Mouse (Mus musculus) brain, embryonic 18.5 days (tissue): ENCODE results near the gene Upf3b.
"Not testable (repeated sequence)": the region's sequence is repeated elsewhere in the genome, so short reads cannot be mapped to it uniquely, and the experiment has no call there.

Source experiments
- DNase-seq: peaks from one replicate; pipeline ENCODE4 v3.0.0-alpha.2; 2012; ENCODE audit warnings: low read depth, low spot score

The Upf3b gene

DNA sequence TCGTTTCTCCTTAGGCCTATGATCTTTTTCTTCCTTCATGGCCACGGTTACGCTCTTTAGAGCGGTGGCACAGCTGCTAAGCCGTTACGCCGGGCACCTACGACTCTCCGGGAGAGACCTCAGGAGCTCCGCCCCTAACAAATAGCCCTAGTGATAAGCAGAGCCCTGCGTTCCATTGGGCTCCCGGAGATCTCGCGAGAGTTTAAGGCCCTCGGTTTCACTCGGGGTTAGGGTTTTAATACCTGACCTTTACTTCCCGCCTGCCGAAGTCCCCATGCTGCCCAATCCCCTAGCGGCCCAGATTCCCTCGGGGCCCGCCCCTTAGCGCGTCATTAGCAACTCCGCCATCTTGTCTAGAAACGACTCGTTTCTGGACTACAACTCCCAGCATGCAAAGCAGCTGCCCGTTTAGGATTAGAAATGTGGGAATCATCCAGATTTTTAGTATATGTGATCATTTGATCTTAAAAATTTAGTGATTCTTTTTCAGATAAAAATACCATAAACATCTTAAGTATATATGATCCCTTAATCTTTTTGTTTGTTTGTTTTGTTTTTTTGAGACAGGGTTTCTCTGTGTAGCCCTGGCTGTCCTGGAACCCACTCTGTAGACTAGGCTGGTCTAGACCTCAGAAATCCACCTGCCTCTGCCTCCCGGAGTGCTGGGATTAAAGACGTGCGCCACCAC lies at the start of gene Upf3b:
Upf3b (minus strand) TSS at position 130 of the 688 bp plus-strand sequence.
- peak; percentile 89 for DNase-seq

DNA sequence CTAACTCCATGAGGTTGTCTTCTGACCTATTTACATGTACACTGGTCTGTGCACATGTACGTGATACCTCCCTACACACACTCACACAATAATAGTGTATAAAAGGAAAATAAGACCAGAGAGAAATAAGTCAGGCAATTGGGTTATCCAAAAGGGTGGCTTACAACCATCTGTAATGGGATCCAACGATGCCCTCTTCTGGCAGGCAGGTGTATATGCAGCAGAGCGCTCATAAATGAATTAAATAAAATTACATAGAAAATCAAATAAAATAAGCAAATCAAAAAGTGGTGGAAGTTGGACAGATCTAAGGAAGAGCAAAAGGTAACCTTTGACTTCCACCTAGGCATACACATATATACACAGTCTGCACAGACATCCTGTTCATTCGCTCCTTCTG lies 47.7 kb upstream of the Upf3b start:
- DNase-seq = no peak

DNA sequence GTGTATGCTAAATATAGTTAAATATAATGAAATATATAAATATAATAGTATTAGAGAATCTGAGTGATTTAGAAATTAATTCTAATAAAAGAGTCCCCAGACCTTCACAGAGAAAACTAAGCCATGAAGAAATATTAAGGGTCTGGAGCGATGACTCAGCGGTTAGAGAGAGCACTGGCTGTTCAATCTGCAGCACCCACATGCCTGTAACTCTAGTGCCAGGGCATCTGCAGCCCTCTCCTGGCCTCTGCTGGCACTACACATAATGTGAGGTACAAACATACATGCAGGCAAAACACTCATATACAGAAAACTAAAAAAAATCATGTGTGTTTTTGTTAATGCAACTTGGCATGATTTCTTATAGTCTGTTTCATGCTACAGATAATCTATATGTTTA lies 34.8 kb upstream of the Upf3b start:
- no peak for DNase-seq

DNA sequence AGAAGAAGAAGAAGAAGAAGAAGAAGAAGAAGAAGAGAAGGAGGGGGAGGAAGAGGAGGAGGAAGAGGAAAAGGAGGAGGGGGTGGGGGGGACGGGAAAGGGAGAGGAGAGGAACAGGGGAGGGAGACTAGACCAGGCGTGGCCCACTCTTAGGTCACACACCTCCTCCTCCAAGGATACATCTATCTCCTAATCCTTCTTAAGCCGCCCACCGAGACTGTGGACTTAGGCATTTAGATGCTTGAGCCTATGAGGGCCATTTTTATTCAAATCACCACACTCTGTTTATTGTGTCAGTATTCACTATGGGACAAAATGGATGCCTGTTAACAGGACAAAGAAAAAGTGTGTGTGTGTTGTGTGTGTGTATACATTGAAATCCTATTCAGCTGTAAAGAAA lies 34.4 kb upstream of the Upf3b start:
- not testable (repeated sequence) for DNase-seq

DNA sequence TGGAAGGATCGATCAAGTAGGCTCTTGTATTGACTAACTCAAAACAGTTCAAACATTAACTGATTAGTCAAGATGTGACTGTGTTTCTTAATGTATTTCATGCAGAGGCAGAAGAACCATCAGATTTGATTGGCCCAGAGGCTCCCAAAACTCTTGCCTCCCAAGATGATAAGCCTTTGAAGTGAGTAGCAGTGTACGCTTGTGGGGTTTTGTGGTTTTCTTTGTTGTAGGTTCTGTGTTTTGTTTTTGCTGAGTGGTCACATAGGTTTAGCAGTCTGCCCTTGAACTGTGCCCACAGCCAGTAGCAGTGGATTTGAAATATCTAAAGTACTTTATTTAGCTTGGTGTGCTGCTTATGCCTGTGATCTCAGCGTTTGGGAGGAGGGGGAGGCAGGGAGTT lies 31.6 kb upstream of the Upf3b start:
- no peak for DNase-seq

DNA sequence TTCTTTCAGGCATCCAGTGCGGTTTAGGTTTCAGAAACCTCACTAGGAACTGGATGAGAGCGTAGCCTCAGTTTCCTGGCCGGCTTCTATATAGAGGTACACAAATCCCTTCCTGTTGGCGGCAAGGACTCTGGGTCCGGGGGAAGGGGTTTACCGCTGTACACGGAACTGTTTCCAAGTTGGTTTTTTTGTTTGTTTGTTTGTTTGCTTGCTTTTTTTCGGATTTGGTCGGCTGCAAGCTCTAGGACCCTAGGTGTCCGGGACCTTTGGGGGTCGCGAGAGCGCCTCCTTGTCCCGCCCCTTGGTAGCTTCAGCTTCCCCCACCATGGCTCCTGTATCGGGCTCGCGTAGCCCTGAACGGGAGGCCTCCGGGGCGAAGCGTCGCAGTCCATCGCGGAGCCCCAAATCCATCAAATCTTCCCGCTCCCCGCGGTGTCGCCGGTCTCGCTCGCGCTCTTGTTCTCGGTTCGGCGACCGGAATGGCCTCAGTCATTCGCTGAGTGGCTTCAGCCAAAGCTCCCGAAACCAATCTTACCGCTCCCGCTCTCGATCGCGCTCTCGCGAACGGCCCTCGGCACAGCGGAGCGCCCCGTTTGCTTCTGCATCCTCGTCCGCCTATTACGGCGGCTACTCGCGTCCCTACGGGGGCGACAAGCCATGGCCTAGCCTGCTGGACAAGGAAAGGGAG lies 16.7 kb upstream of the Upf3b start, which contains the start of gene Nkap:
Nkap (plus strand) TSS at position 125 of the 688 bp plus-strand sequence.
- DNase-seq = peak; percentile 54

DNA sequence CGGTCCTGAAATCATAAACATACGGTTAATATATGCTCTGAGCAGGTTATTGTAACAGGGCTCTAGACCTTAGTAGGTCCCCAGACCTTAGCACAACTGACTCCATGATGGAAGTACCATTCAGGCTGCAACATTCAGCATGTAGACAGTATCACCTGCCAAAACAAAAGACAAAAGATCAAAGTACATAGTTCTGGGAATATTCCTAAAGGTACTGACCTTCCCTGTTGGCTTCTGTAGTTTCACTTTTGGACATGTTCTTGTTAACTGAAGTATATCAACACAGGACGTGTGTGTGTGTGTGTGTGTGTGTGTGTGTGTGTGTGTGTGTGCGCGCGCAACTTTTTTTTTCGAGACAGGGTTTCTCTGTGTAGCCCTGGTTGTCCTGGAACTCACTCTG lies 15.4 kb upstream of the Upf3b start:
- no peak for DNase-seq

DNA sequence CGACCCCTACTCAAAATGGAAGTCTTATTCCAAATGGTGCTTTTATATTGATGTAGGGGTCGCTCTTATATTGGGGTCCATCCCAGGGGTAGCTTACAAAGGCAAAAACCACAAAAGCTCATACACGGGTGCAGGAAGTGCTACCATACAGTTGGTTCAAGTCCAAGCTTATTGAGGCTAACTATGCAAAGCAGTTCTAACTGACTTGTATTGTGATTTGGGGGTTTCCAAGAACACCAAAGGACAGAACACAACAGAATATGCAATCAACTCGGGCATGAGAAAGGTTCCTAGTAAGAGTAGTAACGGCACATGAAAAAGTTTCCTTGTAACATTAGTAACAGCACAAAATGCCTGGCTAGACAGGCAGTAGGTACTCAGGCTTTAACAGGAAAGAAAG lies 10.1 kb upstream of the Upf3b start:
- no peak for DNase-seq

DNA sequence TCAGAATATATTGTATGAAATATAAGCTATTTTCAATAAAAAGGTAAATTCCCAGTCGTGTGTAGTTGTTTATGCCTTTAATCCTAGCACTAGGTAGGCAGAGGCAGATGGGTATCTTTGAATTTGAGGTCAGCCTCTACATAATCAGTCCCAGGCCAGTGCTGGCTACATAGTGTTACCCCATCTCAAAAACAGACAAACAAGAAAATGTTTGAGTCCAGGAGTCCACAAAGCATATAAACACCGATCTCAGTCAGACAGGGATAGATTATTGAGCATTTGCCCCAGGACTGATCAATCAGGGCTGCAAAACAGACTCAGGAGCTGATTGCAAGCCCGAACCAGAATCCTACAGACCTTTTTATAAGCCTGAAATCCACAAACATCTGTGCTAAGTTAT lies 9.5 kb upstream of the Upf3b start:
- DNase-seq = no peak

DNA sequence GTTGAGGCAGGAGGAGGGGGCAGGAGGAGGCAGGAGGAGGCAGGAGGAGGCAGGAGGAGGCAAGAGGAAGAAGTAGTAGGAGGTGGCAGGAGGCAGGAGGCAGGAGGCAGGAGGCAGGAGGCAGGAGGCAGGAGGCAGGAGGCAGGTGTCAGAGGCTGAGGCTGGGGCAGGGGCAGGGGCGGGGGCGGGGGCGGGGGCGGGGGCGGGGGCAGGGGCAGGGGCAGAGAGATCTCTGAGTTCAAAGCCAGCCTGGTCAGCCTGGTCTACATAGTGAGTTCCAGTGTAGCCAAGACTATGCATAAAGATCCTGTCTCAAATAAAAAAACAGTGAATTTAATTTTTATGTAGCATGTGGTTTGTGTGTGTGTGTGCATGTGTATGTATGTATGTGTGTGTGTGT lies 7.0 kb upstream of the Upf3b start:
- no peak for DNase-seq

DNA sequence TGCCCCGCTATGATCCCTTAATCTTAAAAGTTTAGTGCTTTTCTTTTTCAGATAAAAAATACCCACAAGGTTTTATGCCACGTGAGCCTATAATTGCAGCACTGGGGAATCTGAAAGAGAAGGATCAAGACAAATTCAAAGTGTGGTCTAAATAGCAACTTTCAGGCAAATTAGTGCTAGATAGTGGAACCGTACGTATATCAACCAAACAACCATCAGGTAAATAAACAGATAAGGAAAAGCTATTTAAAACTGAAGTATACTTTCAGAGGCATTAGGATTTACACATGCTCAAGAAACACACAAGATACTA lies 715 bp upstream of the Upf3b start:
- DNase-seq = no peak

DNA sequence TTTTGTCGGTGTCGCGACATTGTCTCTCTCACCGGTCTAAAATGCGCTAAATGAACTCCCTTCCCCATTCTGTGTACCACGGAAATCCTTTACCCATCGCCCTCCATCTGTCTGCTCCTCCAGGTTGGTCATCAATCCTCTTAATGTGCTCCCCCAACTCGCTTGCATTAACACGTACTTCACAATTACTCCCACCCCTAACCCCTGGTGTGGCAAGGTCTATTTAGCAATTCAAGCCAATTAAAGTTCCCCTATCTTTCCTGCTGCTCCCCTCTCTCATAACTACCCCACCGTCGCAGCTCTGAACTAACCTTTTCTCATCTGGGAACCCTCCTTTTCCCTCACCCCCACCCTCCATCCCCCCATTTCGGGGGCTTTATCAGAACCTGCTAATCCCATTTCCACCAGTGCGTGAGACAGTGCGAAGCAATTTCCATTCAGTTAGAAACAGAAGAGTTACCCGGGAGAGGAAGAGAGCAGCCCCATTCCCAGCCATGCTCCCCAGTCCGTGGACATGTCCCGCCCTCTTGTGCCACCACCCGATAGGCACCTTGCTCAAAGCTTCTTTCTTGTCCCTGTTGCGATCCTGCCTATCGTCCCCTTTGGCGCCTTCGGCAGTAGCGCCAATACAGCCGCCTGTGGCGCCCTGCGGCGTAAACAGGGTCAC lies 463 bp downstream of the Upf3b start:
- no peak for DNase-seq

DNA sequence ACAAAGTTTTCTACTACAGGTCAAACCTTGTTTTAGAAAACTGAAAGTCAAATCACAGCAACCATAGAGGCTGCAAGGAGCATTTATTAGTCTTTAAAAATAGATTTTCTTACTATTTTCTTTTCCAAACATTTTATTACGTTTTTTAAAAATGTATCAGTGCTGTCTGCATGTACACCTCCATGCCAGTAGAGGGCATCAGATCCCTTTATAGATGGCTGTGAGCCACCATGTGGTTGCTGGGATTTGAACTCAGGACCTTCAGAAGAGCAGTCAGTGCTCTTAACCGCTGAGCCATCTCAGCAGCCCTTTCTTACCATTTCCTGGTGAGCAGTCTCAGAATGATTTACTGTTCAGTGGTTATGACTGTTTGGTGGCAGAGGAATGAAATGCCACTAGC lies 6.3 kb downstream of the Upf3b start:
- DNase-seq = no peak

DNA sequence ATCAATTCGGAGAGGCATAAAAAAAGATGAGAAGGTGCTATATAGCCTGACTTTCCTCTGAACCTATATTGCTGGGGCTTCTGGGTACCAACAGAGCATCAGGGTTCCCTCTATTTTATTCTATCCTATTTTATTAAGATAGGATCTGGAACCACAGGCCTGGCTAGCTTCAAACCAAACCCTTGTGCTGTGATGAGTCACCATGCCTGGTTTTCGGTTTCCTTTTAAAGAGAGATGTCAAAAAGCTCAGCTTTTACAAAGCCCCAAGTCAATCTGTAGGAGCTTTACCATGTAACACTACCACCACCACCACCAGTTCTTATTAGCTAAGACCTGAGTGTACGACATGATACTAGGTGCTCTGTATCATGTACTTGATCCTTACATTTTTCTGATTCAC lies 11.4 kb downstream of the Upf3b start:
- no peak for DNase-seq

DNA sequence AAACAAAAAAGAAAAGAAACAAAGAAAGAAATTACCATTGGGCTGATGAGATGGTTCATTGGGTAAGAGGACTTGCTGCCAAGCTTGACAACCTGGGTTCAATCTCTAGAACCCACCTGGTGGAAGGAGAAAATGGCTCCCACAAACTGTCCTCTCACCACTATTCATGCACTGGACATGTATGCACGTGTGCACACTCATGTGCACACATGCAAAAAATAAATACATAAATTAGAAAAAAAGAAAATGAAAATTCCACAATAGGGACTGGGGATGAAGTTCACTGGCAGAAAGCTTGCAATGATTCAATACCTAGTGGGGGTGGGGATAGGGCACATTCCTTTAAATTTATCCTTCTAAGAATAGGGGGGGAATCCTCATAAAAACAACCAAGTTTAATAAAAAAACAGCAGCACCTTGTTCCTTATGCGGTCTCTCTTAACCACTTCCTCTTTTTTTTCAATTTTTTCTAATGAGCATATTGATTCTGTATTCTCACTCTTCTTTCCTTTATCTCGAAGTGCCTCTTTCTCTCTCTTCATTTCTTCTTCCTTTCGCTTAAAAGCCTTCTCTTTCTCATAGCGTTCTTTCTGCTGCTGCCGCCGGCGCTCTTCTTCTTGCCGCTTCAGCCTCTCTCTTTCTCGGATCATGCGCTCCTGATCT lies 14.9 kb downstream of the Upf3b start:
- DNase-seq = no peak

DNA sequence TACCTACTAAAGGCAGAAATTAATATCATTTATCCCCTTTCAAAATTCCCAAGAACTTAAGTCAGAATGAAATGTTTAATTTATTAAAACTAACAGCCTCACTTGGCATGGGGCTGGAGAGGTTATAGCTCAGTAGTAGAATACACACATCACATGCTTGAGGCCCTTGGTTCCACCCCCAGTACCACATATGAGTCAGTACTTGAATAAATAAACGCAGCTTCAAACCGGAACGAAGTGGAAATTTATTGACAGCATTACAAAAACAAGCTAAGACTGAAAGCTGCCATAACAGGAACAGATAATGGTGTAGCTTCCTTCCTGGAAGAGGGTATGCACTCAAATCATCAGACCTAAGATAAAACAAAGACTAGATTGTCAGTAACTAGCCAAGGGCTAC lies 18.7 kb downstream of the Upf3b start:
- no peak for DNase-seq

DNA sequence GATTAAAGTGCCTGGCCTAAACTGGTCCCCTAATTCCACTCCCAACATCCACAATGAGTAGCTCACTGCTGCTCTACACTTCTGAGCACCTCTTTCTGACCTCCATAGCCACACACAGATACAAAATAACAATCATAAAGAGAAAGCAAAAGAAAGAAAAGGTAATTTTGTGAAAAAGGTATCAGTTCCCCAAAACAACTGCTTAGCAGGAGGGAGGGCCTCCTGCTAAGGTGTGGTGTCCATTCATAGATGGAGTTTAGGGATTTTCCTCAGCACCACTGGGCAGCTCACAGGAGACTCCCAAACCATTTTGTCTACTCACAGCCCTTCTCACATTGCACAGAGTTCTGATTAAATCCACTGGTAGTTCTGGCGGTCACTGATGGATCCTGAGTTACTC lies 21.3 kb downstream of the Upf3b start:
- no peak for DNase-seq

DNA sequence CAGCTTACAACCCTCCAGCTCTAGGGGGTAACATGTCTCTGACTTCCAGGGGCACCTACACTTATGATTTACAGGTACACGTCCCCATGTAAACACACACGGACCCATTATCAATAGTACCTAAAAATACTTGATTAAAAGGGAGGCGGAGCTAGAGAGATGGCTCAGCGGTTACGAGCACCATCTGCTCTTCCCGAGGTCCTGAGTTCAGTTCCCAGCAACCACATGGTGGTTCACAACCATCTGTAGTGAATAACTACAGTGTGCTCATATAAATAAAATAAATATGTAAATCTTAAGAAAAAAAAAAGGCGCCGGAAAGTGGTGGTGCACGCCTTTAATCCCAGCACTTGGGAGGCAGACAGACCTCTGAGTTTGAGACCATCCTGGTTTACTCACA lies 24.5 kb downstream of the Upf3b start:
- no peak for DNase-seq

DNA sequence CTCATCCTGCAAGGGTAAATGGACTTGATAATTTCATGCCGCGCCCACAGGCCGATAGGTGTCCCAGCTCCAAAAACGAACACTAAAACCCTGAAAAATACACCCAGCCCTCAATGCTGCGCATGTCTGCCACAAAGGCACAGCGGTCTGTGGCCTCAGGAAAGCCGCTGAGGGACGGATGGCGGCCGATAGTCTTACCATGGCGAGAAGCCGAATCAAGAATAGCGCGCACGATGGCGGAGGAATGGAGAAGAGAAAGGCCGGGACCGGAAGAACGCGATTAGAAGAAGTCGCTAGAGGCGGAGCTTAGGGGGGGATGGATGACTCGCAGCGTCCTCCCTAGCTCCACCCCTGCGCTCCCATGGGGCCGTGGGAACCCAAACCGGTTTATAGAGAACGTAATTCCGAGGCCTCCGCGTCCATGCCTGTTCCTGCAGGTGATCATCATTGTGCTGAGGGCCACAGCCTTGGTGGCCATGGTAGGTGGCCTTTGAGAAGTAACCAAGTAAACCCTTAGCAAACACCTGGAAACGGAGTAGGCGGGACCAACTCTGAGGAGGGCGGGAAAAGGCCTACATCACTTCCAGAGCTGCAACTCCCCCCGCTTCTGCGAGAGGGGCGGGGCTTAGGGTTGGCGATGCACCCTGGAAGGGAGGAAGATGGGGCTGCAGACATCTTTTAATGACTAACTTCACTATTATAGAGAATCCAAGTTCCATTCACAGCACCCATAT lies 25.0 kb downstream of the Upf3b start, which contains the start of gene Rpl39:
Rpl39 (minus strand) TSS at position 476 of the 734 bp plus-strand sequence.
- DNase-seq = peak; percentile 80

DNA sequence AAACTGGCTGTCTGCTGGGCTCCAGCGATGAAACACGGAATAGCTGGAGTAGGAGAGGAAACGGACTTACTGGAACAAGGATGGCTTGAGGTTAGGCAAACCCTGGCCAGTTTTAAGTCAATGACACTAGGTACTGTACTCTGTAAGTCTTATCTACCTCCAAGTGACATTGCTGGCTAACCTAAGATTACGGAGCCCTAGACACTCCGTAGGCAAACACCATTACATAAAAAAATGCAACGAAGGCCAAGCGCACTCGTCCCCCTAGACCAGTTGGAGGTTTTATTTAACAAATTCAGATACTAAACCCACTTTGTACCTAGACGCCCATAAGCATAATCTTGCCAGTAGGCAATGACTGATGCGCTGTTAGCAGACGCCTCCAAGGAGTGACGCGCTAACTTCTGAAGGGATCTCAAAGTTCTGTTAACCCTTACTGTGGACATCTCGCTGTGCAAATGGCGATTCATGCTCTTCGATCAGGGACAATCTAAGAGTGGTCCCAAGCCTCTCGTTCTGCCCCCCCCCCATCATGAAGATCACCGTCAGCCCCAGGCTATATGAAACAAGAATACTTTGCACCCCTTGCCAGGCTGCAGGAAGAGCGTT lies 25.7 kb downstream of the Upf3b start:
- DNase-seq = no peak

DNA sequence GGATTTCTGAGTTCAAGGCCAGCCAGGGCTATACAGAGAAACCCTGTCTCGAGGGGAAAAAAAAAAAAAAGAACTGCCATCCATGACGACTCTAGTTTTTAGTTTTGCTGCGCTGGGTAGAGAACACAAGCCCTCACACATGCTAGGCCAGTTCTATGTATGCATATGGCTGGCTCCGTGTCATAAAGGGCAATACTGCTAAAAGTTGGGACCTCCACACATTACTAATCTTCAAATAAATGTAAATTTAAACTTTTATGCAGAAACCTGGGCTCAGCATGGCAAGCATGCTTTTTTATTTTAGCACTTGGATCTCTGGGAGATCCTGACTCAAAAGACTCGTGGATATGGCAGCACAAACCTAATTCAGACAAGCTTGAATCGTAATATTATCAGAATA lies 28.9 kb downstream of the Upf3b start:
- DNase-seq = no peak
